Mouse (Mus musculus): ENCODE data around the gene Ube3a.

DNA sequence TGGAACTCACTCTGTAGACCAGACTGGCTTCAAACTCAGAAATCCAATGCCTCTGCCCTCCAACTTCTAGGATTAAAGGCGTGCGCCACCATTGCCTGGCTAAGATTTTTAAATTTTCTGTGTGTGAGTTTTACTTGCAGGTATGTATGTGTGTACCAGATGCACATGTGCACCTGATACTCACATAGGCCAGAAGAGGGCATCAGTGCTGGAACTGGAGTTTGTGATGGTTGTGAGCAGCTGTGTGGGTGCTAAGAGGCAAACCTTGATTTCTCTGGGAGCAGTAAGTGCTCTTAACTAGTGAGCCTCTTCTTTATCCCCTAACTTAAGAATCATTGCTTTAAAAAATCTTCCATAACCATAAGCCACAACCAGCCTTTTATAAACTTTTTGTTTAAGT is 17.0 kb downstream of the Ube3a start:
- TF ChIP-seq TAL1 (IDR thresholded peaks at IDR 0.05; ENCODE audit: low read length) (no peak), GATA1 (IDR thresholded peaks at IDR 0.05; ENCODE audit: low read length) (no peak)

All from erythroblast, embryonic 14.5 days (primary cell).